27 mouse cellular contexts compared by ENCODE assay signal in genomic region chr5:90760303-90760702, GRCm38 (mm10). TPM values are rescaled to one million over a fixed set of nuclear protein-coding genes. Genes with fewer than 3 reads are reported as not detected.
"Had no signal": no experiment of that assay in that cellular context is flagged by ENCODE, and none has a peak within 500 bp of the region (broad histone marks: within the 10 kb centered on the region; RNA-seq: fewer than 3 reads in every experiment).

No protein-coding gene starts in this region.

- H3K27me3 ChIP-seq: midbrain, embryonic 15.5 days had no signal

- ATAC-seq: liver, postnatal 0 days; lung, postnatal 0 days had no signal

- H3K27ac ChIP-seq: liver, embryonic 15.5 days; lung, embryonic 15.5 days; macrophage; midbrain, embryonic 13.5 days; midbrain, embryonic 15.5 days; neural tube, embryonic 13.5 days; neural tube, embryonic 15.5 days had no signal

- H3K4me2 ChIP-seq: liver, embryonic 15.5 days had no signal

- H3K36me3 ChIP-seq: liver, embryonic 15.5 days; lung, embryonic 15.5 days; midbrain, embryonic 13.5 days; midbrain, embryonic 15.5 days; neural tube, embryonic 13.5 days; neural tube, embryonic 15.5 days had no signal

- DNase-seq: liver, postnatal 0 days; lung, adult 2 months; lung, postnatal 14 days; lung, postnatal 36 days; retina, postnatal 1 day; right cerebral cortex, adult 18-20 months; right cerebral cortex, postnatal 25 days; right cerebral cortex, postnatal 4 days; spleen, adult 18-20 months; thymus, adult 18-20 months; thymus, postnatal 14 days; thymus, postnatal 36 days had no signal

- H3K9me3 ChIP-seq: liver, embryonic 15.5 days; lung, embryonic 15.5 days; midbrain, embryonic 13.5 days; midbrain, embryonic 15.5 days; neural tube, embryonic 13.5 days; neural tube, embryonic 15.5 days had no signal

- H3K4me3 ChIP-seq: liver, embryonic 15.5 days had no signal

- H3K4me1 ChIP-seq: liver, embryonic 15.5 days had no signal

- H3K9ac ChIP-seq: liver, embryonic 15.5 days; liver, postnatal 0 days; lung, embryonic 15.5 days had no signal

RNA-seq across cellular contexts. Expression of gene Cxcl5, which starts 1.1 kb away (rescaled TPM):
- total RNA-seq: megakaryocyte progenitor cell, adult 5-6 weeks; midbrain, postnatal 0 days; monocyte, adult 5-6 weeks had no signal
- polyA plus RNA-seq: lung, embryonic 15.5 days; midbrain, embryonic 13.5 days; neural tube, embryonic 13.5 days had no signal

RNA-seq across cellular contexts. Expression of gene Ppbp, which starts 8.0 kb away (rescaled TPM):
- total RNA-seq: megakaryocyte progenitor cell, adult 5-6 weeks; midbrain, postnatal 0 days had no signal

RNA-seq across cellular contexts. Expression of gene Cxcl3, which starts 25.6 kb away (rescaled TPM):
- total RNA-seq: megakaryocyte progenitor cell, adult 5-6 weeks; midbrain, postnatal 0 days; monocyte, adult 5-6 weeks had no signal
- polyA plus RNA-seq: liver, embryonic 15.5 days; liver, postnatal 0 days; midbrain, embryonic 11.5 days; midbrain, embryonic 13.5 days; midbrain, embryonic 15.5 days; neural tube, embryonic 11.5 days; neural tube, embryonic 13.5 days; stomach, embryonic 14.5 days; stomach, embryonic 16.5 days had no signal

RNA-seq across cellular contexts. Expression of gene Cxcl15, which starts 34.0 kb away (rescaled TPM):
- total RNA-seq: megakaryocyte progenitor cell, adult 5-6 weeks; midbrain, postnatal 0 days; monocyte, adult 5-6 weeks had no signal
- polyA plus RNA-seq: liver, embryonic 15.5 days; liver, postnatal 0 days; macrophage; midbrain, embryonic 11.5 days; midbrain, embryonic 13.5 days; midbrain, embryonic 15.5 days; midbrain, postnatal 0 days; neural tube, embryonic 13.5 days; neural tube, embryonic 15.5 days had no signal
